Mouse (Mus musculus): ENCODE measurements at regions not wholly inside any gene's neighbourhood (a gene's known extent, or its start where the extent isn't known, plus 50 kb on each side); places are given as distances from the start of the nearest gene placed in this dataset.
A peak's percentile ranks its signal among the peaks of the same experiment; 100 is the strongest.

DNA sequence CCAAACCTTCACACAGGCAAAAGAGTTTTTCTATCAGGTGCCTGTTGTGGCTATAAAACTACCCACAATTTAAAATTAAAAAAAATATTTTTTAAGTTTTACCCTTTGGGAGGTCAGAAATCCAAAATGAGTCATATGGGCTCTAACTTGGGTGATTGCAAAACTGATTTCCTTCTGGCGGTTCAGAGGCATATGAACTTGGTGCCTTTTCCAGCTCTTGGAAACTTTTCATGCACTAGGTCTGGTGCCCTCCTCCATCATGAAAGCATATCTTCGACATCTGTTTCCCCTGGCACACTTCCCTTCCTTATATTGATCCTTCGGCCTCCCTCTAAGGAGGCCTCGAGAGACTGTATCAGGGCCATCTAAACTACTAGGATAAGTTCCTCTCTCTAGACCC, 168.8 kb downstream of the Gm45692 start:
- DNase-seq, result no peak

DNA sequence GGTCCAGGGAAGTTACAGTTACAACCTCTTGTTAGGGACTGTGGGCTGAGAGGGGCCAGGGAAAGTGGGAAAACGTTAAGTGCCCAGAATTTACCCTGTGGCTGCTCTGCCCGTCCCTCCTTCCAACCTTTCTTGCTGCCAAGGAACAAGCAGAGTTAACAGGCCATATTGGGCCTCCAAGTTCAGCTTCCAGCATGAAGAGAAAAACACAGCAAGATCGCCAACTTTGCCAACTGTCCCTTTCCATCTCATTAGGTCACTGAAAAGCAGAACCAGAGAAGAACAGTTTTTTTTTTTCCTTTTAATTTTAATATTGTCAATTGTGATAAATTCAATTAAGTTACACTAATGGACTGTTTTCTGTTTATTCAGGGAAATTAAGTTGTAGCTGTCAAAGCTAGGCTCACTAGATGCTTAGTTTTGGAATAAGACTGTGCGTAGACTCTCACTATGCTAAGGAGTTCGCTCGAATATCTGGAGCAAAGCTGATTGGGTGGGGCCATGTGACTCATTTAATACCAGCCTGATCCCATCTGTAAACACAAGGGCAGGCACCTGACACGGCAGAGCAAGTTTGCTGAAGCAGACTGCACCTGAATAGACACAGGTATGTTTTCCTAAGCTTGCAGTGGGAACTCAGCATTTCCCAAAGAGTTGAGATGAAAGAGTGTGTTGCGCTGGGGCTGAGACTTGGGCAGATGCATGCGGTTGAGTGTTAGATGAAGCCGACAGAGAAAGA, 178.9 kb downstream of the Gm45692 start:
- DNase-seq, result no peak

DNA sequence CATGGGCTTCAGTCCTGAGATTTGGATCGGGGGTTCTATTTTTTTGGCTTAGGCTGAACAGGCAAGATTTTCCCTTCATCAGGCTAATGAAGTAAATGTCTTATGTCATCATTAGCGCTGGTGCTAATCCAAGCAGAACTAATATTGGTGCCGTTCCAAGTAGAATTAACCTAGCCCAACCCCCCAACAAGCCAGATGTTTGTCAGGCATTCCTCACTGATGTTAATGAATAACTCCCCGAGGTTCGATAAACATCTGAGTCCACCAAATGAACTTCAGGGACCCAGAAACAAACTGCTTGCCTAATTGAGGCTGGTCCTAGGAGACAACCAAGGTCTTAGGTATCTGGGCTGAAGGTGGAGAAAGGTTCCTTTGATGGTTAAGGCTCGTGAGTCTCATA, 180.9 kb downstream of the Gm45692 start:
- DNase-seq, result no peak

DNA sequence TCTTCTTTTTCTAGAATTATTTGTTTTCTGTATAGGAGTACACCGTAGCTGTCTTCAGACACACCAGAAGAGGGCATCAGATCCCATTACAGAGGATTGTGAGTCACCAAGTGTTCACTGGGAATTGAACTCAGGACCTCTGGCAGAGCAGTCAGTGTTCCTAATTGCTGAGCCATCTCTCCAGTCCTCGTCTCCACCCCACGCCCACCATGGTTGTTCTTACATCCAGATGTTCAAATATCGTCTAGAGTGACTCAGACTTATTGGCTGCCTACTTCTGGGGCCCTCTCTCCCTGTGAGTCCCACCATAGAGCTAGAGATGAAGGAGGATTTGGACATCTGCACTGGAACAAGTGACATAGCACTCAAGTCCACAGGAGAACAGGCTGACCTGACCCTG, 182.6 kb downstream of the Gm45692 start:
- DNase-seq, result no peak

DNA sequence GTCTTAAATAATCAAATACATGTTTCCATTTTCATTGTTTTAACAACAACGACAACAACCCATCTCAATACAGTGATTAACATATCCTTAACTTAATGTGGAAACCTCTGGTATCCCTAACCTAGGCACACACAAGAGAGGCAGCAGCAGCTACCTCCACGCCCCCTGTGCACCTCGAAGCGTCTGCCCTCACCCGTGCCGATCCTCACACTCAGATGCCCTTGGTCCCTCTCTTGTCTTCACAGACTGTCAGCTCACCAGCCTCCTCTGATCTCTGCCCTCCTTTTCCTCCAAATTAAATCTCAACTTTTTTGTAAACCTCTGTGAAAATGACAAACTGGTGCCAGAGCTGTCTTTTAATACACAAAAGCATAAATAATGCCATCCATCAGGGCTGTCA, 185.2 kb downstream of the Gm45692 start:
- DNase-seq, result no peak

DNA sequence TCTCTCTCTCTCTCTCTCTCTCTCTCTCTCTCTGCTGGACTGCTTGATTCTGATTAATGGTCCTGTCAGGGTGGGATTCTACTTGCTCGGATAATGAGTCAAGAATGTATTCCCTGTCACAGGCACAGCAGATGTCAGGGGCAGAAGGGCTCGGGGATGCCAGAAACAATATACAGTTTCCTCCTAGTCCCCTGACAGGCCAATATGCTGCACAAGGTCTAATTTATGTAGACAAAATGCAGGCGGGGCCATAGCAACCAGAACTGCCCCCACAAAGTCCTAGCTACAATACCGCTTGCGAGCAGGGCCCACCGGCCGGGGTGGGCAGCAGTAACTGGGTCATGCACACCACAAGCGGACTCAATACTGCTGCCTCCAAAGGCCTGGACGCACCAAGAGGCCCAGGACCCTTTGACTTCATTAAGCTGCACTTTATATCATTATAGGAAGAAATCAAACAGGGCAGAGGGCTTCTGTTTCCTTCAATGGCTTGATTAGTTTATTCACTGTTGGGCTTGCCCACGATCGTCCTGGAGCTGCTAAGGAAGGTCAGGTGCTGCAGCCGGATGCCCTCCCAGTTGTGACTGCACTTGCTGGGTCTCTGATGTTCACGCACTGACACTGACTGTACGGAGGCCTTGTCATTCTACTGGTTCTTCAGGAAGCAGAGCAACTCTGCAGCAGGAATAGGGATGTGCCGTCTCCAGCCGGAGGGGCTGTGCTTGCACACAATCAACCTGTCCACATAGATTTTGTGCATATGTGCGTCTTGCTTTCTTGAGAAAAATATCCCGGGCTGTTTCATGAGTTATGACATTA, 185.9 kb downstream of the Gm45692 start:
- no peak for DNase-seq

DNA sequence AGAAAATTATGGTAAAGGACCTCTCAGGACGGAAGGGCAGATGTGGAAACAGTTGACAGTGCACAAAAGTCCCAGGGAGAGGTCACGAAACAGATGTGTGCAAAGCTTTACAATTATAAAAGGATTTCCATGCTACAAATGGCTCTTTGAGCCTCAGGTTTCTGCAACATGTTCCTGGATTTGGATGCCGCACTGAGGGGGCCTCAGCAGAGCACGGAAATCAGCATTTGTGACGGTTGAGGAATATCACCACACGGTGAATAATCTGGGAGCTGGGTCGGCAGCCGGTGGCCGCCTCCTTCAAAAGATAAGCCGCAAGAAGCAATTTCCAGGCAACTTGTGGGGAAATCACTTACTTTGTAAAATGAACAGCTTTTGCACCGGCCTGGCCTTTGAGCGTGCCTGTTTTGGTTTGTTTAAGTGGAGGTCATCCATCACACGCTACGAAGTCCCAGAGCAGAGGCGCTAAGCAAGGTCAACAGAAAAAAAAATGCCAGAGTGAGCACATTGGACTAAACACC, 188.8 kb downstream of the Gm45692 start:
- no peak for DNase-seq

DNA sequence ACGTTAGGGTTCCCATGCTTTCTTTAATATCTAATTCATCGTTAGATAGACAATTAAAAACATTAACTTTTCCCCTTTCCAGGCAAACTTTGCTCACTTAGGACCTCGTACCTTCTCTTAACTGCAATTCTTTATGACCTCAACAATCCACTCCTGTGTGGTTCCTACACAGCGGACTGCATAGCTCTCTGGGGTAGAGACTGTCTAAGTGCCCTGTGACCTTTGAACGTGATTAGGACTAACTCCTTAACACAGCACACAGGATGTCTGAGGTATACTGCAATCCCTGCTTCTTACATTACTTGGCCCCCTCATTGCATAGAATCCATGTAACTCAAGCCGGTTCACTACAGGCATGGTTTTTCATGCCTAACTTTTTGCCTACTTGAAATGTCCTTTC, 190.4 kb downstream of the Gm45692 start:
- no peak for DNase-seq

DNA sequence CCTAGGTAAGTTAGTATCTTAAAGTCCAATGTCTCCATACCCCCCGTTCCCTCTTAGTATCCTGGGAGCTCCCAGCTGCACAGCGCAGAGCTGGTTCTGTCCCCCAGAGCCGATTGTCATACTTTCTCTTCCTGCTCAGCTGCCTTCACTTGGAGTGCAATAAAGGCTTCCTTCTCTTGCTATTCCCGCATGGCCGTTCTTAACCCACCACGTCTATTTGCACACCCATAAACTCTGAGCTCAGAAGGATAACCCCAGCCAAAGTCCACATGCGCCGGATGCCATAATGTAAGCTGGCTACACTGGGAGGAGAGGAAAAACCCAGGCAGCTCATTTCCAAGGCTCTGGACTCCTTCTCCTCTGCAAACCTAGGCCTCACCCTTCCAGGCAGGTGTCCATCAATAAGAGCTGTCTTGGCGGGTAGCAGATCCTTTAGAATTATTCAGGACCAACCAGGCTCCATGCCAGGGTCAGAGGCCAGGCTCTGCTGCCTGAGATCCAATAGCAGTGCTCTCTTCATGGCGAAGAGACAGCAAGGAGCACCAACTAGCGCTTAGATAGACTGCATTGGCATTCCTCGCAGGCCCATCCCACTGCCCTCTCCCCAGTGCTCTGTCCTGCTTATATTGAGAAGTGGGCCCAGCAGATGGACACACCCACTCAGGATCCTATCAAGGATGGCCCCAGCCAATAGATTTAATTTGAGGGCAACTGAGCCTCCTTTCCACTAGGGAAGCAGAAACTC, 204.4 kb downstream of the Gm45692 start:
- no peak for DNase-seq

DNA sequence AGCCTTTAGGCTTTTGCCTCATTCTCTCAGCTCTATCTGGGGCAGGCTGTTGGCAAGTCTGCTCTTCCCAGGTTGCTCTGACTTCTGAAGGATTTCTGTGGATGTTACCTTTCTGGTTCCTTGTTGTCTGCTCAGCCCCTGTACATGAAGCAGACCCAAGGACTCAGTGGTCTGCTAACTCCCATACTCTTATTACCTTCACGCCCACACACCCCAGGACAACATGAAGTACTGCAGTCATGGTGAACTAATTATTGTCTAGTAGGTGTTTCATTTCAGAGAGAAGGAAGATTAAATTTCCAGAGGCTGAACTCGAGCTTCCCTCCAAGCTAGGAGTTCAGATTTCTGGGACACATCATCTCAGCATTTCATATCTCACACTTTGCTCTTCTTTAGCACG, 205.3 kb downstream of the Gm45692 start:
- no peak for DNase-seq

DNA sequence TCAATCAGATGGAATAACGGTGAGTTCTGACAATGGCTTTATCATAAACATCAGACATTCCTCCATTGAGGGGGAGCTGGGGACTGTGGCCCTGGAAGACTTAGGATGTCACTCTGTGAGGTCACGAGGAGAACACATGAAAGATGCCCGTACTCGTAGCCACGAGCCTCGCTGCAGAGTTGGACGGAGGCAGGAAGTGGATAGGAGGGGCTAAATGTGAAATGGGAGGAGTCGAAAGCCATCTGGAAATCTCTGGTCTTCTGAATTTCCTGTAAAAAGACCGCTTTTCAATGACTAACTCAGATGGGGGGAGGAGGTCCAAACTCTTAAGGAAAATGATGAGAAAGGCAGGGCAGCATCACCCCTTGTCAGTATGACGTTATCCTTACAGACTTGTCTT, 210.5 kb downstream of the Gm45692 start:
- no peak for DNase-seq

DNA sequence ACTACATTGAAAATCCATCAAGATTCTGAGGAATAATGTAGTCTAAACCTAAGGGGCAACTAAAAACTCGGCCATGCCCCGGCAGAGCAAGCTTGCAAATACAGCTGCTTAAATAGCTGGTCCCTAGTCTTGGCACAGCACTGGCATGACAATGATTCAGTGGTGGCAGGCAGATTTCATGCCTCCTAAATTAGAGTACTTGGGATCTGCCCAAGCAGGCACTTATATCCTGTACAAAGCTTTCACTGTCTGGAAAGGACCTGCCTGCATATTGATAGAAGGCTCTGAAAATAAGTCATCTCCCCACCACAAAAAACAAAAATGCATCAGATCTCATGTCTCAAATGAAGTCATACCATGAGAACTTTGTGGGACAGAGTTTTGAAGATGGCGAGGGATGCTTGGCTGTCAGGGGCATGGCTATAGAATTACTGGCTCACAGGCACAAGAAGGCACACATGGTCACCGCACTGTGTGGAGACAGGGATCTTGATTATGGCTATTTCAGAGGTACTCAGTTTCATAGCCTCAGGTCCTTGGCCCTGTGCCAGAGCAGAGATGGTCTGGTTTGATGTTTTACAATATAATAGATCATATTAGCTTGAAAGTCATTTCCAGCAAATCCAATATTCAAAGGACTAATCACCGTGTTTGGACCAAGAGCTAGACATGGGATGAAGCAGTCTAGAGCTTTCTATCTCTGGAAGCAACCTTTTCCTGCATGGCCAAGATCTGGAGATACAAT, 217.7 kb downstream of the Gm45692 start:
- DNase-seq, result no peak

DNA sequence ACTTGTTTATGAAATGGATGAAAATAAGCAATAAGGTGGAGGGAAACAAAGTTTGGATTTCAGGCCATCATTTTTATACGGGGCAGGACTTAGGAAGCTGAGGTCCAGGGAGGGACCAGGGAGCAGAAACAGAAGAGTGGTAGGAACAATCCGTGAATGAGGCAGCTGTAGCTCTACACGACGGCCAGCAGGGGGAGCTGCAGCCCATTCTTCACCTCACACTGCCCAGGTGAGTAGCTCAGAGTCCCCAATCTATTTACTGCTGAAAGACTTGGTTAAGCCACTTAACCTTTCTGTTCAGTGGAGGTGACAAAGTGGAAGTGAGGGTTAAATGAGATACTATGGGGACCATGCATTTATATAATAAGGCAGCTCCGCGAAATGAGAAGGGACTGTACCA, 225.7 kb downstream of the Gm45692 start:
- peak; percentile 42 for DNase-seq

DNA sequence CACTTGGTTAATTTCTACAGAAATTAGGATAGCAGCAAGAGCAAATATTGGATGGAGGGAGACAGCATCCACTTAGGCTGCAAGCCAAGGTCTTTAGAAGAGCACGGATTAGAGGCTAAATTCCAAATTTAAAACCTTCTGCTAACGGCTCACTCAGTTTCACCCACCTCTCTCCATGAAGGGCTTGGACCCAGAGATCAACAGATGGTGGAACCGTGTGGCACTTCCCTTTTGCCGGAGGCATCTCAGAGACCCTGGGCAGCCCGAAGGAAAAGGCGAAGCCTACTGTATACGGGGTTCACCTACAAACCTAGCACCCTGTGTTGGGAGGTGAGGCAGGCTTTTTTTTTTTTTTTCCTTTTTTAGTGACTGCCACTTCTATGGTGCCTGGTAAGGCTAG, 229.9 kb downstream of the Gm45692 start:
- DNase-seq, result no peak

DNA sequence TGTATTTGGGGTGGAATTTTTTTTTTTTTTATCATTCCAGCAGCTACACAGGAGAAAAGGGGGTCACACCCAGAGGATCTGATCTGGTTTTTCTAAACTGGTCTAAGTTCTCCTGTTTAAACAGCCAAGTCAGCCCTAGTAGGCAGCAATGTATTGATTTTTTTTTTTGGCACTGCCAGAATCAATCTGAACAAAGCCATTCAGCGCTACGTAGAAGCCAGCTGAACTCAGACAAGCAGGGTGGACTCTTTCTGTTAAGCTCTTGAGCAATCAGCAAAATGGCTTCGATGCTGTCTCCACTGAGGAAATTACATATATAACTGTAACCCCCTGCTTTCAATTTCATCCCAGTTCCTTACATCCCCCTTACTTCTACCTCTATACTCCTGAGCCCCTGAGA, 230.5 kb downstream of the Gm45692 start:
- no peak for DNase-seq

DNA sequence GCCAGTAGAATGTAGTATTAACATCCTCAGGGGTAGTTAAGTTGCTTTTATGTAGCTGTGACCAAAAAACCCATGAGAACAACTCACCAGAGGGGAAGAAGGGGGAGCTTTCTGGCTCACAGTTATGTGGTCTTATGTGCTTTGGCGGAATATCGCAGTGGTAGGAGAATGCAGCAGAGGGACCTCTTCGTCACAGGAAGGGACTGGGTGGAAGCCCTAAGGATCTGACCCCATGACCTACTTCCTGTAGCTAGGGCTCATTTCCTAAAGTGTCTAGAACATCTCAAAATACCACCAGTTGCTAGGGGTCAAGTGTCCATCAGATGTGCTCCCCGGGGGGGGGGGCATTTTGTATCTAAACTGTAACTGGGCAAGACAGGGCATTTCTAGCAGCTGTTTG, 231.3 kb downstream of the Gm45692 start:
- DNase-seq, result no peak

DNA sequence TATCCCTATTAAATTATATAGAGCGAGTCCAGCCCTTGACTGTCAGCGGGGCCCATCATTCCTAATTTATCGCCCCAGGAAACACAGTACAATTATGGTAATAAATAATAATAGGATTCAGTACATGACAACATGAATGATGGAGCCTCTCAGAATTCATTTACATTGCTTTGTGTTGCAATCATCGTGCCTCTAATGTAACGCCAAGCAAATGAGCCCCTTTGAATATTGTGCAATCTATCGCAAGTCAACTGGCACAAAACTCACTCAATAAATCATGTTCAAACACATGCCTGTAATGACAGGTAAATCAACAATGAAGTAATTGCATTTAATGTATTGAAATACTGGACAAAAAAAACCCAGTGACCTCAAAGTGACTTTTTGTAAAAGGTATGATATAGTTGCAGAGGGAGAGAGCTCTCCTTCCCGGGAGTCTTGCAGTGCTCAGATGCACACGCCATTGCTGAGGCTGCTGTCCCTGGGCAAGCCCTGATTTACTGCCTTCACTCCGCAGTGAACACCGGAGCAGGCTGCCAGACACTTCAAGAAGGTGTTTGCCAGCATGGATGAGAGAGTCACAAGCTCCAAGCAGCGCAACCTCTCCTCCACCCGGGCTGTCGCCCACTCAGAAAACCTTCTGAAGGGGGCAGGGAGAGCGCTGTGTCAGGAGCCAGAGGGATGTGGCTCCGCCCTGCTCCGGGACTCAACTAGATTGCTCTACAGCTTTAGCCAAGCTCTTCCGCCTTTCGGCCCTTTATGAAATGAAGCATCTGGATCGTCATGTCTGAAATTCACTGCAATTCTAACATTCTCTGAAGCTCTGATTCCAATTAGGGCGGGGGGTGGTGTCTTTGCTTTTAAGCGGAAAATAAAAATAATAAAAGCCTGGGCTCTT, 232.6 kb downstream of the Gm45692 start:
- no peak for DNase-seq

DNA sequence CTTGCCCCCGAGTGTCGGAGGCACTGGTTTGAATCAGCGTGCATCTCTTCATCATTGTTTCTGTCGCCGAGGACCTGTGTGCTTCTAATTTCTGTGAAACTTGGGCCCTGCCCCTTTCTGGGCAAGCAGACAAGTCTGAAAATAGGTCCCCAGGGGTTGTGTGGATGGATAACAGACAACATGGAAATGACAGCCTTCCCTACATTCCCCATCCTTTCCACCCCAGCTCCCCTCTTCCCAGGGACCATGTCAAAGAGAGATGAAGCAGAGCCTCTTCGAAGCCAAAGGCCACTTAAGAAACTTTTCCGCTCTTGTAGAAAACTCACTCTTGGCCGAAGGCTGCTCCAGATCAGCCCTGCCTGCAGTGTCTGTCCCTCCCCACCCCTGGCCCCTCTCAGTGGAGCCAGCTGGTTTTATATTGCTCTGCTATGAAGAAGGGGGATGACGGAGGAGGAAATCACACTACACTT, 233.2 kb downstream of the Gm45692 start:
- DNase-seq, result no peak

DNA sequence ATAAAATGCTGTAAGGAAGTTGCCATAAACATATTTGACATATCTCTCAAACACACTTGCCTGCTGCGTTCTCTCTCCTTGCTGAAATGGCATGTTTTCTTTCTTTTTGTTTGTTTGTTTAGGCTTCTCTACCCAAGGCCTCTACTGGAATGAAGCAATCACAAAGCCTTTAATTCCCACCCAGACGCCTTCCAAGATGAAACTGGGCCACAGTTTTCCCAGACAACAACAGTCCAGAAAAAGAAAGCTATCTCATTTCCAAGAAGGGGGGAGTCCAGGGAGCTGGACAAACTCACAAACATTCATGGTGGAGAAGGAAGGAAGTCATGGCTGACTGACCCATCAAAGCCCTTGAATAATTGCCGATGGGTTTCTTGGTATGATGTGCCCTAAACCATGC, 234.1 kb downstream of the Gm45692 start:
- no peak for DNase-seq

DNA sequence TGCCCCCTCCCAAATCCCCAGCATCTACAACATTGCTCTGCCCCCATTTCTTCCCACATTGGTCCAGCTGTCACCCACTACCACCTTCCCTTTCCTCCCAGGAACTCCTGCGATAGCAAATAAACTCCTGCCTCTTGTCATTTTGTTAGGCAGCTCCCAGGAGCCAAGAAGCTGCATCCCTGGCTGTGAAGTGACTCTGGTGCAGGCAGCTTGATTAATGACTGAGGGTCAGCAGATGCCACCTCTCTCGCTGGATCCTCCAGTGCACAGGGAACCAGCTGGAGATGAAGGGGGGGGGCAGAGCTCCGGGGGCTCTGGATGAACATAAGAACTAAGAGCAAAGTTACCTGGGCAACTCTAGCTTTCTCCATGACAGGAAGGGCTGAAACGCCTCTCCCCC, 235.2 kb downstream of the Gm45692 start:
- DNase-seq, result no peak

DNA sequence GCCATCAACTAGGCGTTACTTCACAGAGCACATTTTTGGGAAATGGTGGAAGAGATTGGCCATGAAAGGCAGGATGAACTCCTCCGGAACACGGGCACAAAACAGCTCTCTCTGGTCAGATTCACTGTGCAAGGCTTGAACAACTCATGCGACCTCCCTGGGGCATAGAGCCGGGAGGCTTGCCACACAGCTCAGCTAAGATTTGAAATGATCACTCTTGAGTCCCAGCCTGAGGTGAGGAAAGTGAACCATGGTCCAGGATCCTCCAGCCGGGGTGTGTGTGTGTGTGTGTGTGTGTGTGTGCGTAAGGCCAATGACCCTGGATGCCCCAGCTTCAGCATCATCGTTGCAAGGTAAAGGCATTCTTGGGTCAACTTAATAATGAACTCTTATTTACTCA, 237.5 kb downstream of the Gm45692 start:
- no peak for DNase-seq

DNA sequence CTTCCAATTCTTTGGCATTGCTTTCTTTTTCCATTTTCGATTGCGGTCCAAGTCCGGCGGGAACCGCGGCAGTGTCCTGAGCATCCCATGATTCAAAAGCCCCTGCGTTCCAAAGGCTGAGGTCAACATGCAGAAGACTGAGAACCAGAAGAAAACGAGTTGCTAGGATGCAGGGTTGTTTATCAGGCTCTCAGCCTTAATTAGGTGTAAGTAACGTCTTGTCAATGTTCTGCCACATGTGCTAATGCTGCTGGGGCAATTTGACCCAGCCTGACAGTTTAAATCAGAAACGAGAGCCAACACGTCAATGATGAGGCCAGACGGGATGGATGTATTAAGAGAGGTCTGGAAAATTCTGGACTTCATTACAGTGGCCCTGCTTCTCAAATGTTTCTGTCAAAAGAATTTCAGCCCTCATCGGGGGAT, 239.4 kb downstream of the Gm45692 start:
- DNase-seq, result no peak
